Mouse (Mus musculus) c-Kit-negative CD71-positive TER-119-positive erythroid progenitor cells, embryonic 14.5 days (primary cell): ENCODE results near the gene Dhps.
"Not testable (repeated sequence)": the region's sequence is repeated elsewhere in the genome, so short reads cannot be mapped to it uniquely, and the experiment has no call there.

Source experiments
- DNase-seq: peaks from one replicate; pipeline ENCODE4 v3.0.0-alpha.2; 2013; ENCODE audit warnings: low read depth, low spot score

Gene Dhps

DNA sequence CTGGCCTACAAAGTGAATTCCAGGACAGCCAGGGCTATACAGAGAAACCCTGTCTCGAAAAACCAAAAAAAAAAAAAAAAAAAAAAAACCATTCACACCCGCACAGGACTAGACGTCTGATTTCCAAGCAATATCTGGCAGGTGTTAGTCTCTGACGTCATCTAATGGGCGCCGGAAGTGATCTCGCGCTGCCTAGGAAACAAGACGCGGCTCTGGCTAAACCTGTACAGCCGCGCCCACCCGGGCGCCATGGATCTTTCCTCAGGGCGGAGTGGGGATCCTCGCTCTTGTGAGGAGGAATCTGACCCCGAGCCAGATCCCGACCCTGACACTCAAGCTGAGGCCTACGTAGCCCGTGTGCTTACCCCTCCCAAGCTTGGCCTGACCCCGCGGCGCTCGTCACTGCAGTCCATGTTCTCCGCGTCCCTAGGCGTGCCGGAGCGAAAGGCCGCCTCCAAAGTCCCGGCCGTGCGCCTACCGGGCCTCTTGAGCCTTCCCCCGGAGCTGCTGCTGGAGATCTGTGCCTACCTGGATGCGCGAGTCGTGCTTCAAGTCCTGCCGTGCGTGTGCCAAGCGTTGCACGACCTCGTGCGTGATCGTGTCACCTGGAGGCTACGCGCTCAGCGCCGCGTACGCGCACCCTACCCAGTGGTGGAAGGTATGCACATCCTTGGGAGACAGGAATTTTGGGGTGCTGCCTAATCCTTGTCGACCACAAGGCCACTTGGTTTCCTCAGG lies 11.5 kb upstream of the Dhps start, which contains the start of gene Fbxw9:
Gene Fbxw9, plus strand, starts transcription at position 177 of the 738 bp plus-strand sequence.
- DNase-seq, result peak; percentile 72

DNA sequence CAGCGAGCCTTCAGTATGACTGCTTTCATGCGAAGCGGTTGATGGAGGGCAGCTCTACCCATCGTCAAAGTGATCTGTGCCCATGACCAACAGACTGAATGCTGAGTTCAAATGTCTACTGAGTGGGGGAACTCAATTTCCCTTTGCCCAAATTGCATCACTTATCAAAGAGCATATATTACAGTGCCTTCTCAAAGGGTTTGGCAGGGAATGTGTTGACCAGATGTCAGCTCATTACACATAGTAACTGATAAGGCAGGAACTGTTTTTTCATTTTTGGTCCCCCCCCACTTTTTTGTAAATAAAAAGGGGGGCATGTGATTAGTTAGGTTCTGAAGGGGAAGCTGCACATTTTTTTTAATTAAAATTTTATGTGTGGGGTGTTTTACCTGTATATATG lies 9.0 kb upstream of the Dhps start:
- no peak for DNase-seq

DNA sequence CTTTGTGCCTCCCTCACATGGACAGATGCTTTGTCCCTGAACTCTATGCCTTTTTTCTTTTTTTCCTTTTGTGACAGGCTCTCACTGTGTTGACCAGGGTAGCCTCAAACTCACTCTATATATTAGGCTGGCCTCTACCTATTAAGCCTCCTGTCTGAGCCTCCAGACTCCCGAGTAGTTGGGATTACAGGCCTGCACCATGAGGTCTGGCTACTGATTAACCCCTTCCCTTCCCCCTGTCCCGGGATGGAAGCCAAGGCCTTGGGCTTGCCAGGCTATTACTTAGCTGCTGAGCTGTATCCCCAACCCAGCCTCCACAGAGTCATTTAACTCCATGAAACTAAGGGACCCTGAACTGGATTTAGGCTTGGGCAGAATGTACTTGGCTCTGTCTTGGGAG lies 6.3 kb upstream of the Dhps start:
- DNase-seq, result no peak

DNA sequence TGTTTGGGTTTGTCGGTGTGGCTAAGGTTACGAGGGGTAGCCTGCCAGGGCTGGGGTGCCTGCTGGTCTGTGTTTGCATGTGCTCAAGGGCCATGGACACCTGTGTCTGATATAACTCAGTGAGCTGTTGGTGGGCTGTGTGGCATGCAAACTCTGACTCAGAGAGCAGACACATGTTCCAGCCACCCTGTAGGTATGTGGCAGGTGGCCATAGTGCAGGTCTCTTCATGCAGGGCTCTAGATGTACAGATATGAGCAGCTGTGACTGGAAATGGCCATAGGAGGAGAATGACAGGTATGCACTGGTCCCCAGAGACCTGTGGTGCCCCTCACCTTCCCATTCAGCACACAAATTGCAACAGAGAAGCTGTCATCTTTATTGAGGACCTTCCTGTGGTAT lies 4.4 kb upstream of the Dhps start:
- no peak for DNase-seq

DNA sequence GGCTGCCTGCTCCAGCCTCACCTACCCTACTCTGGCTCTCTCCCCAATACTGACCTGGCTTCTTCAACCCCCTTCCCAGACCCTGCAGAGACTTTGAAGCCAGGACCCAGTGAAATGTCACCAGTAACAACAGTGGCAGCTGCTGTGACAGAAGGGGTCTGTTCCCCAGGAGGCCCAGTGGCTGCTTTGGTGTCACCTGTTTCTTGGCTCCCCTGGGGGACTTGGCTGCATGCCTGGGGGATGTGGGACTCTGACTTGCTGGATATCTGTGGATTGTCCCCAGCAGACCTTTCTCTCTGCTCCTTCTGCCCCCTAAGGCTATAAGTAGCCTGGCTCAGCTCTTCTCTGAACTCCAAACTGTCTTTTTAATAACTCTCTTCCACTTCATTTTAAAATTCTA lies 3.6 kb upstream of the Dhps start, which contains the start of gene Gm5741:
Gene Gm5741, minus strand, starts transcription at position 1 of the 400 bp plus-strand sequence.
- DNase-seq, result no peak

DNA sequence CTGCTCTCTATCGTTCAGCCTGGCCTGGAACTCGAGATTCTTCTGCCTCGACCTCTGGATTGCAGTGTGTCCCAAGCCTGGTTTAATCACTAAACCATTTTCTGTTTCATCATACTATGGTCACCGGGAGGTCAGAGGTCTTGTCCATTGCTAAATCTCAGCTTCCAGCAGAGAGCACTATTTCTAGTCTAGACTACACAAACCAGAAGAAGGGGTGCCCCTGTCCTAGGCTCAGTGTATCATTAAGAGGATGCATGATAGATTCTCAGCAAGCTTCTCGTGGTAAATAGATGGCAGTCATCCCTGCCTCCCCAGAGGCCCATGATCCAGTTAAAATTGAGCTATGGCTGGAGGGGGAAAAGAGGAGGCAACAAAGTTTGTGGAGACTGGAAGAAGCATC lies 516 bp upstream of the Dhps start:
- DNase-seq, result no peak

DNA sequence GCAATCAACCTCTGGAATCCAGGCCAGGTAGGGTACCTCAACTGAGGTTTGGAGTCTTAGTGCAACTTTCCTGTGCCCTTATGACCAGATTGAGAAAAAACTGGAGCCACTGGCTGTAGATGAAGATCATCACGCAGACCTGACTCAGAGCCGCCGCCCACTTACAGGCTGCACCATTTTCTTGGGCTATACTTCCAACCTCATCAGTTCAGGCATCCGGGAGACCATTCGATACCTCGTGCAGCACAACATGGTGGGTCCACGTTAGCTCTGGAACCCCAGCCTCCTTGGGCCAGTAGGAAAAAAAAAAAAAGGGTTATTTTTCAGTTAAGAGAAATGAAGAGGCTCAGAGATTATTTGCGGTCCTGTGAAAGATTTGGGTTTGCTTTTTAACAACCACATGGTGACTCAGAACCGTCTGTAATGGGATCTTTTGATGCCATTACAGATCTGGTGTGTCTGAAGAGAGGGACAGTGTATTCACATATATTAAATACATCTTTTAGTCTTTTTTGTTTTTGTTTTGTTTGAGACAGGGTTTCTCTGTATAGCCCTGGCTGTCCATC lies 890 bp downstream of the Dhps start:
- no peak for DNase-seq

DNA sequence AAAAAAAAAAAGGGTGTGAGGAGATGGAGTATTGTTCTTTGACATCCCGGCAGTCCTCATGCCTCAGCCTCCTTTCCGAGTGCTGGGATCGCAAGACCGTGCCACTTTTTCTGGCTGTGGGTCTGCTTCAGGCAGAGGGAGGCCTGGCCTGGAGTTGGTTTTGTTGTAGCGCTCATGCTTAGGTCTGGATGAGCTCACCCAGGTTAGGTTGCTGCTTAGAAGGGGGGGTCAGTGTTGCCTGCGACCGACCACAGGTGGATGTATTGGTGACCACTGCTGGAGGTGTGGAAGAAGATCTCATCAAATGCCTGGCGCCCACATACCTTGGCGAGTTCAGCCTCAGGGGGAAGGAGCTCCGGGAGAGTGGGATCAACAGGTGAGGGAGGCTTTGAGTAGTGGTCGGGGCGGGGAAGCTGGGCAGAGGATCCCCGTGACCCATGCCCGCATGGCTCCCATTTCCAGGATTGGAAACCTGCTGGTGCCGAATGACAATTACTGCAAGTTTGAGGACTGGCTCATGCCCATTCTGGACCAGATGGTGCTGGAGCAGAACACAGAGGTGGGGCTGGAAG lies 1.6 kb downstream of the Dhps start:
- no peak for DNase-seq

DNA sequence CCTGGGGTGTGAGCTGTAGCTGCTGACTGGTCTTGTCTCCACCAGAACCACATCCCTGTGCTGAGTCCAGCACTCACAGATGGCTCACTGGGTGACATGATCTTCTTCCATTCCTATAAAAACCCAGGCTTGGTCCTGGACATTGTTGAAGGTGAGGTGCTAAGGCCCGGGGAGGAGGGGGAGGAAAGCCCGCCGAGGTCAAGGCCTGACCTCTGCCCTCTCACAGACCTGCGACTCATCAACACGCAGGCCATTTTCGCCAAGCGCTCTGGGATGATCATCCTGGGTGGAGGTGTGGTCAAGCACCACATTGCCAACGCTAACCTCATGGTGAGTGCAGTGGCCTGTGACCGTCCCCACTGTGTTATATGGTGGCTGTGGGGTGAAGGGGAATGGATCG lies 2.6 kb downstream of the Dhps start:
- DNase-seq, result no peak

DNA sequence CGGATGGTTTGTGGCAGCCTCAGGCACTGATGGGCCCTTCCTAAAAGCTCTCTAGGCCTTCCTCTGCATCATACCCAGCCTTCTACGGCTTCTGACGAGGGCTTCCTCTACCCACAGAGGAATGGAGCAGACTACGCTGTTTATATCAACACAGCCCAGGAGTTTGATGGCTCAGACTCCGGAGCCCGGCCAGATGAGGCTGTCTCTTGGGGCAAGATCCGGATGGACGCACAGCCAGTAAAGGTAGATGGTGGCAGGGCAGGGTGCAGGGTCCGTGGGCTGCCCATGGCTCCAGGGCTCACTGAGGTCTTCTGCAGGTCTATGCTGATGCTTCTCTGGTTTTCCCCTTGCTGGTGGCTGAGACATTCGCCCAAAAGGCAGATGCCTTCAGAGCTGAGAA lies 3.1 kb downstream of the Dhps start:
- DNase-seq, result no peak

DNA sequence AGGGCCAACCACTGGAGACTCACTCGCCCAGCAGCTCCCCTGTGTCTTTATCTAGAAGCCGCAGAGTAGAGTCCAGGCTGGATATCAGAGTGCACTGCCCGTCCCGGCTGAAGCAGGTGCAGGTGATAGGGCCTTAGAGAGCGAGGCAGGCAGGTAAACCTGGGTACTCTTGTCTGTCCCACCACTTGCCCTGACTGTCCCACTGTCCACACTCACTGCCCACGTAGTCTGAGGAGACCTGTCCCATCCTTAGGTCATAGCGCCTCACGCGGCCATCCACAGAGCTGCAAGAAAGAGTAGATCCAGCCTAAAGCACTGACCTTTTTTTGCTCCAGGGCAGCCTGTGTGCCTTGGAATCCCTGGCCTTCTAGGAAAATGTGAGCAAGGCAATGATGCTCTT lies 4.4 kb downstream of the Dhps start:
- DNase-seq, result peak; percentile 48

DNA sequence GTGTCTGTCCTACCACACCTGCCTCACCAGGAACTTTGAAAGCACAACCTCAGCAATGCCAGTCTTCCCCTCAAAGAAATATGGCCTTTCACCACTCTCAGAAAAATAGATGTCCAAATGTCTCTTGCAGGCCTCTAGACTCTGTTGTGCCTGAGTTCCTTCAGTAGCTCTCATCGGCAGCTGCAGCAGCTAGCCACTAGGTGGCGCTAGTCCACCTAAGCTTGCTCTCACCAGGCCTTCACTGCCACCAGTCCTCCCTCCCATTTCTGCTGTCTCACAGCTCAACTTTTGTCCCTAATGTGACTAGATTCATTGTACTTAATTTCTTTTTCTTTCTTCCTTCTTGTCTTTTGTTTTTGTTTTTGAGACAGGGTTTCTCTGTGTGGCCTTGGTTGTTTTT lies 5.4 kb downstream of the Dhps start:
- DNase-seq, result peak; percentile 75

DNA sequence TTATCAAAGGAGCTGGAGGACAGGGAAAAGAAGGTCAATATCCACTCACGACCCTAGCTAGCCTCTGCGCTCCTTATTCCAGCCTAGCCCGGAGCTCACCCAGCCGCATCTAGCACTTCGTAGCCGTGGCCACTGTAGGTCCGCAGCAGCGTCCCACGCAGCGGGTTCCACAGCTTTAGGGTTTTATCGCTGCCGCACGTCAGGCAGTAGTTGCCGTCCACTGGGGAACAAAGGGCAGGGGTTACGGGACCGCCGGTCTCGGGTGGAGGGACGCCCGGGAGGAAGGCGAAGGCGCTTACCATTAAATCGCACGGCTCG lies 8.6 kb downstream of the Dhps start:
- no peak for DNase-seq

DNA sequence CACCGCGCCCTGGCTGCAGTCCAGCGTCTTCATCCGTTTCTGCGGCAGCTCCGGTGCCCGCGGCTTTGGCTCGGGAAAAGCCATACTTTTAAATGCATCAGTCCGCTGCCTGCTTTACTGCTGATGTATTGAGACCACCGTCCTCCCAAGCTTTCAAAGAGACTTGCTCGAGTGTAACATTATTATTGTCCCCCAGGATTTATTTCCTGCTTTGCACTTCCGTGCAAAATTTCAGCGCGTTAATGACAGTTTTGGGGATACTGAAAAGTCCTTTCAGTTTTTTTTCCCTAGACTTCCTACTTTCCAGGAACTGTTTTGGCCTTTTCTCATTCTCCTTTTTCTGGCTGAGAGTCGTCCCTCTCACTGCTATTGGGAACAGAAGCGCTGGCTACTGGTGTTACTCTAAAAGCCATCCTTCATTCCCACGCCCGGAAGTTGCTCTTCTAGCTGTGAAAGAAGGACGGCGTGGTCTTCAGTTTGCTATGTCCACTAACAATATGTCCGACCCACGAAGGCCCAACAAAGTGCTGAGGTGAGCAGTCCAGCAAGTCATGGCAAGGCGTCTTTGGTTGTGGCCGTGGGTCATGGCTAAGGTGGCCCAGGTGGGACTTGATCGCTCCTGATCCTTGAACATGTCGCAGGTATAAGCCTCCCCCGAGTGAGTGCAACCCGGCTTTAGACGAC lies 9.1 kb downstream of the Dhps start, which contains the start of gene Wdr83os:
Gene Wdr83os, plus strand, starts transcription at position 209 of the 684 bp plus-strand sequence.
- DNase-seq, result peak; percentile 69

DNA sequence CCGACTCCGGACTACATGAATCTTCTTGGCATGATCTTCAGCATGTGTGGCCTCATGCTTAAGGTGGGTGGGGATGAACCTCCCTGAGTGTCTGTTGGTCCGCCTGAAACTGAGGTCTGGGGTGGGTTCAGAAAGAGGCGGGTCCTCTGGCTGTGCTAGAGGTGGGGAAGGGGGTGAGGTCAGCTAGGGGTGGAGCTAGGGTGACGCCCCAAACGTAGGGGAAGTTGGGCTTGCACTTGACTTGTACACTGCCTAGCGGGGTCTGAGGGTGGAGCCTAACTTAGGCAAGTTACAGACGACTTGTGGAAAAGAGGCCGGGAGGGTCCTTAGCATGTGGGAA lies 9.6 kb downstream of the Dhps start, which contains the start of gene Wdr83:
Gene Wdr83, minus strand, starts transcription at position 91 of the 340 bp plus-strand sequence.
- DNase-seq, result no peak

DNA sequence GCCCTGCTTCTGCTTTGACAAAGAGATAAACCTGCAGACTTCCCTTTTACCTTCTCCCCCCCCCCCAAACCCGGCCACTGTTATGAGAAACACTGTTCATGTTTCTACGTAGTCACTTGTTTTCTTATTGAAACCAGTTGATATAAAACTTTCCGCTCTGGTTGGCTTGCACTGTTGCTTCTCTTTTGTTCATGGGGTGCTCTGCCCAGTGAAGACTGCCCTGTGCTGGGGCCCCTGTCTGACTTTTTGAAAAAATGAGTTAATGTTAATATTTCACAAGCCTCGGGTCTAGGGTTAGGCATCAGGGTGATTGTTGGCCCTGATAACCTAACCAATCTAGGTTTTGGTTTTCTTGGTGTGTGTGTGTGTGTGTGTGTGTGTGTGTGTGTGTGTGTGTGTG lies 10.6 kb downstream of the Dhps start:
- DNase-seq, result not testable (repeated sequence)

DNA sequence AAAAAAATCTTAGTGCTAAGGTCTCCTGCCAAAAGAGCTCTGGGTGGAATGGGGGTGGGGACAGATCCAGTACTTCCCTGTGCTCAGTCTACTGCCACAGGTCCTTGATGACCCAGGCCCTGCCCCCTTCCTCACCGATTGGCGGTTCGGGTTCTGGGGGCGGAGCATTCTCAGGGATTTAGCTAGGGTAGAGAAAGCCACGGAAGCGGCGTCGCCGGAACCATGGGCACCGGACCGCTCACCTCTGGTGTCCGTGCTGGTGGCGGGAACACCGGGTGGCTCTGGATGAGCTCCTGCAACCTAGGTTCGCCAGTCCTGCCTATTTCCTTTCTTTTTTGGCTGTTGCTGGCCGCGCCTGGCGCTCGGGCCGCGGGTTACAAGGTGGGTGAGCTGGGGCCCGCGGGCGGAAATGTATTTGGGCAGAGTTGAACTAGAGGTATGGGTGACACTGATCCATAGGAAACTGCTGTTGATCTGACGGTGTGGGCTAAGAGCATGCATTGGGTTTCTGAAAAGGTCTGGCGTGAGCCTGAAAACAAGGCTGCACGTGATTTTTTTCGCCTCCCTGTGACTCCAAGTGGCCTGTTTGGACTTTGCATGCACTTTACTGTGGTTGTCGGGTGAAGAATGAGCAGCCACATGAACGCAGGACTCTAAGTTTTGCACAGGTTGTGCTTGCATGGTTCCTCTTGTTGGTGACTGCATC lies 11.7 kb downstream of the Dhps start, which contains the start of gene Man2b1:
Gene Man2b1, plus strand, starts transcription at position 163 of the 706 bp plus-strand sequence.
- DNase-seq, result peak; percentile 65

DNA sequence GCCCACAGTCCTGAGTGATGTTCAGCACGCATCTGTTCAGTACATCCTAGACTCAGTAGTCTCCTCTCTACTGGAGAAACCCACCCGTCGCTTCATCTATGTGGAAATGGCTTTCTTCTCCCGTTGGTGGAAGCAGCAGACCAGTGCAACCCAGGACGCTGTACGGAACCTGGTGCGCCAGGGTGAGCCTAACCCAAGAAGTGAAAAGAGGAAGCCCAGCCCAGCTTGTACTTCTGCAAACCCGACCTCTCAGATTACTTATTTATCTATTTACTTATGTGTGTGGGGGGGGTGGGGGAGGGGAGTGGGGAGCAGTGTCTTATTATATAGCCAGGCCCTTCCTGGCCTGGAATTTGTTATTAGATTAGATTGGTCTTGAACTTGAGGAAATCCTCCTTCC lies 13.1 kb downstream of the Dhps start:
- DNase-seq, result no peak

DNA sequence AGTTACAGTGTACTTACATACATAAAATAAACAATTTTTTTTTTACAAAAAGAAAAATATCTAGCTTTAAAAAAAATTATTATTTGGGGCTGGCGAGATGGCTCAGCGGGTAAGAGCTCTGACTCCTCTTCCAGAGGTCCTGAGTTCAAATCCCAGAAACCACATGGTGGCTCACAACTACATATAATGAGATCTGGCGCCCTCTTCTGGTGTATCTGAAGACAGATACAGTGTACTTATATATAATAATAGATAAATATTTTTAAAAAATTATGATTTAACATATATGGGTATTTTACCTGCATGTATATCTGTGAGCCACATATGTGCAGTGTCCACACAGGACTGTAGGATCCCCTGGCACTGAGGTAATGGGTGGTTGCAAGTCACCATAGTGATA lies 14.7 kb downstream of the Dhps start:
- no peak for DNase-seq

DNA sequence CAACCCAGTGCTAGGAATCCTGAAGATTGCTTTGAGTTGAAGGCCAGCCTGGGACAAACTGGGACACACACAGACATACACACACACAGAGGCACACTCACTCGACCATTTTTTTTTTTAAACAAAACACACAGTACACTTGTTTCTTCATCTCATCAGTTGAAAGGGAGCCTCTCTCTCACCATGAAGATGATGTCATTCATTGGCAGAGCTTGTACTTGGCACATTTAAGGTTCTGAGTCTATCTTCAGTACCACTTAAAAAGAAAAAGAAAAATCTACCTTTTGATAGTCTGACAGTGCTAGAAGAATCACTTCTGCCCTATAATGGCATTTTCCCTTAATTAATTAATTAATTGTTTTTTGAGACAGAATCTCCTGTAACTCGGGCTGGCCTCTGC lies 17.2 kb downstream of the Dhps start:
- no peak for DNase-seq

DNA sequence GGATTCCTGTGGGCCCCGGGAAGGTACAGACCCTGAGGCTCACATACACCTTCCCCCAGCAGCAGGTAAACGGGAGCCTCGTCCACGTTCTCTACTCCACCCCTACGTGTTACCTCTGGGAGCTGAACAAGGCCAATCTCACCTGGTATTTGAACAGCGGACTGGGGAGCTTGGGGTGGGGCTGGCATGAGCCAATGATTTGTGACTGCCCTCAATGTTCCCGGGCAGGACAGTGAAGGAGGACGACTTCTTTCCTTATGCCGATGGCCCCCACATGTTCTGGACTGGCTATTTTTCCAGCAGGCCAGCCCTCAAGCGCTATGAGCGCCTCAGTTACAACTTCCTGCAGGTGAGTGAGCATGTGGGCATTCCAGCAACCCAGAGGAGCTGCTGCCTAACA lies 19.3 kb downstream of the Dhps start:
- DNase-seq, result no peak

DNA sequence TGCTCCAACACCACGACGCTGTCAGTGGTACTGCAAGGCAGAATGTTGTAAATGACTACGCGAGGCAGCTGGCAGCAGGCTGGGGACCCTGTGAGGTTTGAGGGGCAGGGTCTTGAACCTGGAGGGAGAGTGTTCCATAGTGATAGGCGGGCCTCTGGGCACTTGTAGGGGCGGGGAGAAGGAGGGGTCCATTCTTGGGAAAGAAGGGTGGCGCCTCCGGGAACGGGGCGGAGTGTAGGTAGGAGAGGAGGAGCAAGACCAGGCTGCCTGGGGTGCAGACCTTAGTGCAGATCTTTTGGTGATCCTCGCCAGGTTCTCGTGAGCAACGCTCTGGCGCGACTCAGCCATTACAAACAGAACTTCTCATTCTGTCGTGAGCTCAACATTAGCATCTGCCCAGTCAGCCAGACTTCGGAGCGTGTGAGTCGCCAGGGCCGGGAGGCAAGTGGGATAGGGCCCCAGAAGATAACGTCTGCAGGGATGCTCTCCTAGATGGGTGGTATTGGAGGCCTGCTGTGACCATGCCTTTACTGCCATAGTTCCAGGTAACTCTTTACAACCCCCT lies 20.1 kb downstream of the Dhps start:
- no peak for DNase-seq
